Mouse (Mus musculus) erythroblast, embryonic 14.5 days (primary cell): ENCODE results near the gene Lrrc23.

ENCODE experiments used
- GATA1 ChIP-seq: IDR thresholded peaks from 2 replicates; pipeline ENCODE4 v1.6.1; 2012; ENCODE audit warnings: low read length, inconsistent platforms, mixed read lengths
- TAL1 ChIP-seq: IDR thresholded peaks from 3 replicates; pipeline ENCODE4 v1.6.1; 2012; ENCODE audit warnings: low read length, inconsistent platforms, mixed read lengths

DNA sequence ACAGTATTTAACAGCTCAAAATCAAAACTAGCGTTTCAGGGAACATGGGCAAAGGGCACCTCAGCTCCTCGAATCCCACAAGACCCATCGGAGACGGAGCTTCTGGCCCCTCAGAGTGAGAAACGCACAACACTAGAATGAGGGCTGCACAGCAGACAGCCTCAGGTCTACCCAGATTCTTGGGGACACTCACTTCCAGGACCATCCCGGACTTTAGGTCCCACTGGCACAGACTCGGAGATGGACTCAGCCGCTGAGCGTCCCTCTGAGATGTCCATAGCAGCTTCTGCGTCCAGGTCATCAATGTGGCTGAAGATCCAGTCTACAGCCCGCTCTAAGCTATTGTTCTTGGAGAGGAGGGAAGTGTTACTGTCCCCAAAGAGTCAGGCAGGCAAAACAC, 37.6 kb upstream of the Lrrc23 start:
- TF ChIP-seq GATA1 (no peak), TAL1 (no peak)
